Mouse (Mus musculus): Measurements from ENCODE around the gene Tspyl1.

Gene Tspyl1

GRCm38 (mm10) chr10:34300368-34300767 is 18.4 kb downstream of the Tspyl1 start:
- DNase-seq (ENCODE audit: low spot score): no peak

DNA sequence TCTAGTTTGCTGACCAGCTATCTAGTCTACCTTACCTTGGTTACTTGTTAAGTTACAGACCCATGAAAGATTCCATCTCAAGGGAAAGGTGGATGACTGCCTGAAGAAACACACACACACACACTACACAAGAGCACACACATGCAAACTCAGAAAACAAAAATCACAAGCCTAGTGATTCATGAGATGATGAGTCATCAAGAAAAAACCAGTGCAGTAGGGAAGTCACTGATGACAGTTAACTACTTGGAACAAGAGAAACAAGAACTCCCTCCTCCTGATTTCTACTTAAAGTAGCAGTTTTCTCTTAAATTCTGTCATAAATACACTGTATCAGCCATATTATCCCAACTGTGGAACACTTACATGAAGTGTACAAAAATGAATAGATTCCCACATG is 25.1 kb downstream of the Tspyl1 start:
- DNase-seq (ENCODE audit: low spot score): peak; percentile 43

- no peak for DNase-seq (ENCODE audit: low spot score)
Measured at GRCm38 (mm10) chr10:34309915-34310685, 28.1 kb downstream of the Tspyl1 start.

- peak; percentile 49 for DNase-seq (ENCODE audit: low spot score)
Measured at GRCm38 (mm10) chr10:34312536-34312935, 30.5 kb downstream of the Tspyl1 start.

GRCm38 (mm10) chr10:34316571-34317216 is 34.7 kb downstream of the Tspyl1 start:
- peak; percentile 98 for DNase-seq (ENCODE audit: low spot score)

DNA sequence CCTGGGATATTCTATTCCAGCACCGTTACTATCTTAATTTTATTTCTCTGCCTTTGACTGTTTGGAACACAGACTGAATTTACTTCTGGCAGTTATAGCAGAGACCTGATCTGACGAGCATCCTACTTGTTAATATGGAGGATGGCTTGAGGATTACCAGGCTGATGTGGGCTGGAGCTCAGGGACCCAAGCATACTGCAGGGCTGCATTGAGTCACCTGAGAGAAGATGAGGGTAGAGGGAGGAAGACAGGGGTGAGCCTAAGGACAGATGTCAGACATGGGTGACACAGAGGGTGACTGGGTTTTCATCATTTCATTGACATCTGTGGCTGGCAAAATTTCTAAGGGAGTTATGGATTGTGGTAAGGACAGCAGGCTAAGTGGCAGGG is 35.2 kb downstream of the Tspyl1 start:
- DNase-seq (ENCODE audit: low spot score): no peak

GRCm38 (mm10) chr10:34320809-34321208 is 38.8 kb downstream of the Tspyl1 start:
- no peak for DNase-seq (ENCODE audit: low spot score)

DNA sequence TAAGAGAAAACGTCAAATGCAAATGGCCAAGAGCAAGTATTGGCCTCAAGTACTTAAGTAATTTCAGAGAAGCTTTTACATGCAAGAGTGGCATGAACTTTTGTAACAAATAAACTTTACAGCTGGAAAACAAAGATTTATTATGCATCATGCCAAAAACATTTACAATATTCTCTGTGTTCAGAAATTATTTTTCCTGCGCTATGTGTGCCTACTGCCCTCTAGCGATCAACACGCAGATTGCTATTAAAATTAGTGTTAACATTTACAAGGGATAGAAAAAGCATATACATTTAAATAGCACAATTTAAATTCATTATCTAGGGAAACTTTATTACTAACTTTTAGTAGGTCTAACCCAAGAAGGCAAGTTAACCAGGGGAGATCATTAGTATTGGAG is 44.7 kb downstream of the Tspyl1 start:
- peak; percentile 73 for DNase-seq (ENCODE audit: low spot score)

GRCm38 (mm10) chr10:34327144-34327543 is 45.2 kb downstream of the Tspyl1 start:
- no peak for DNase-seq (ENCODE audit: low spot score)

DNA sequence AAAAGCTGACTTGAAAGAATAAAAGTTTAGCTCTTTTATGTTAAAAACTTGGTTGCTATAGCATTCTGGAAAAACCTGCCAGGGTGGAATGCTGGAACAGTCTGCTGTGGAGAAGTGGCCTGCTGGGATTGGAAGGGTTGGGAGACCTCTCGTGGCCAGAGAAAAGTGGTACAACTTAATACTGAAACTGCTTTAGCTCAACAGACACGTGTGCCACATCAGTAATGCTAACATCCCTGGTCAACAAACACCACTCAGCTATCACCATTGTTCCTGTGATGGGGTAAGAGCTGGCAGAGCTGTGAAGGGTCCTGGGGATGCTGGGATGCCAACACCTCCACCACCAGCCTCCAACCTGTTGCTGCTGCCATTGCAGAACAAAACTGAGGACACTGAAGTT is 46.3 kb downstream of the Tspyl1 start:
- peak; percentile 77 for DNase-seq (ENCODE audit: low spot score)

Data from MN1 (cell line).